Mouse (Mus musculus): ENCODE data around the gene Trim62. TPM values are rescaled to one million over a fixed set of nuclear protein-coding genes. Genes with fewer than 3 reads are reported as not detected.

The Trim62 gene
- polyA plus RNA-seq, 1 experiment from 2014 or later = 3.6 TPM

DNA sequence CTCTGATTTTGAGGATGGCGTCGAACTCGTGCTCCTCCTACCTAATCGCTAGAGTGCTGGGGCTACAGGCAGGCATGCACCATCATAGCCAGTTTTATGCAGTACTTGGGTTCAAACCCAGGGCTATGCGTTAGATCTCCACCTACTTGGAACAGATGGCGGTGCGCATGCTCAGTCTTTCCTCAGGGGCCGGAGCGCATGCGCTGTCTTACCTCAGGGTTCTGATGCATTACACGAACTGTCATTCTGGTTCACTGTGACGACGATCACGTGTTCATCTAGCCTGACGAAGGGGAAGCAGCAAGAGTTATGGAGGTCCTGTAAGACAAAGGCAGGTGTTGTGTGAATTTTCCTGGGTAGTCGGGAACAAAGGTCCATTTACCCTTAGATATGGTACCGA is 9.3 kb upstream of the Trim62 start:
- Histone ChIP-seq H3K4me2 (ENCODE audit: low read length) (no peak overlapping the region), H3K27ac (replicated peaks in 1 of 2; ENCODE audit: control insufficient read depth in 1 of 2, insufficient read depth in 1 of 2, low read depth in 2 of 2, low read length in 2 of 2) (no peak overlapping the region), H3K36me3 (ENCODE audit: control insufficient read depth, insufficient read depth, low read length) (no peaks in the 10 kb centered on the region), H3K4me3 (ENCODE audit: control insufficient read depth in 1 of 2, insufficient read depth in 1 of 2, low read depth in 1 of 2, low read length in 2 of 2) (no peak overlapping the region), H3K9me3 (ENCODE audit: control insufficient read depth, low read length) (no peaks in the 10 kb centered on the region), H3K27me3 (ENCODE audit: control insufficient read depth, insufficient read depth, low read length) (peaks cover 14% of the 10 kb centered on the region; the same call in 1 of the 2 replicates), H3K9ac (ENCODE audit: low read length) (no peak overlapping the region), H3K4me1 (ENCODE audit: control insufficient read depth in 2 of 2, insufficient read depth in 2 of 2, low read length in 2 of 2) (no peaks in the 10 kb centered on the region)
- ATAC-seq (ENCODE audit: insufficient number of reproducible peaks, insufficient read depth, low FRiP score, low read depth) = no peak
- WGBS = 92% methylated on average over 17 of the region's 17 CpGs

DNA sequence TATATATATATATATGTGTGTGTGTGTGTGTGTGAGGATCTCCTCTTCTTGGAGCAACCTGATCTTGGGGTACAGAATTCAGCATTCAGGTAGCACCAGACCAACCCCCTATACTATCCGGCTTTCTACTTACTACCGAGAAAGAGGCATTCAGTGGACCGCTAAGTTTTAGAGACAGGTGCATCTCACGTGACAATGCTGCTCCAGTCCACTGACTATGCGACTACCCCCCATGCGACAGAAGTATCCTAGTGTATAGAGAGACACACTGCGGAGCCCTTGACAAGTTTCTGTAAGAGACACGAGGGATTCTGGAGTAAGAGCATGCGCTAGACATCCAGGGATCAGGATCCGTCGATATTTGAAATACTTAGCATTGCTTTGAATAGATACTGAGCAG is 7.9 kb upstream of the Trim62 start:
- Histone ChIP-seq H3K4me2 (ENCODE audit: low read length) (no peak overlapping the region), H3K36me3 (ENCODE audit: control insufficient read depth, insufficient read depth, low read length) (no peaks in the 10 kb centered on the region), H3K4me3 (ENCODE audit: control insufficient read depth in 1 of 2, insufficient read depth in 1 of 2, low read depth in 1 of 2, low read length in 2 of 2) (no peak overlapping the region), H3K9me3 (ENCODE audit: control insufficient read depth, low read length) (no peaks in the 10 kb centered on the region), H3K4me1 (ENCODE audit: control insufficient read depth in 2 of 2, insufficient read depth in 2 of 2, low read length in 2 of 2) (no peaks in the 10 kb centered on the region), H3K27me3 (ENCODE audit: control insufficient read depth, insufficient read depth, low read length) (peaks cover 14% of the 10 kb centered on the region), H3K27ac (replicated peaks in 1 of 2; ENCODE audit: control insufficient read depth in 1 of 2, insufficient read depth in 1 of 2, low read depth in 2 of 2, low read length in 2 of 2) (no peak overlapping the region), H3K9ac (ENCODE audit: low read length) (no peak overlapping the region)
- ATAC-seq (ENCODE audit: insufficient number of reproducible peaks, insufficient read depth, low FRiP score, low read depth) = no peak
- 87% methylated on average over 11 of the region's 11 CpGs for WGBS

DNA sequence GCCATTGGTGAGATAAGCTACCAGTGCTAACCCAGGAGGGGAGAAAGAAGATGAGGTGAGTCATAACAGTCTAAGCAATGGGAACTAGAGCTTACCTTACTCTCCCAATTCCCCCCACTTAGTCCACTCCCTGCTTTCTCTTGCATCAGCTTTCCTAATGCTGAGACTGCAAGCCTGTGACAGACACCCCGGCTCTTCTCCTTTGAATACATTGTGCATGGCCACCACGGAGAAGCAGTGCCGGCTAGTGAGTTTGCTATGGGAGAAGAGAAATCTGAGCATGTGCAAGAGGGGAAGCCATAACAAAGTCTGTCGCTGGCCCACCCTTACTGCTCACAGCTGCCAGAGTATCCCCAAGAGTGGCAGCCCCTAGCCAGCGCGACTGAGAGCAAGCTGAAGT is 5.9 kb upstream of the Trim62 start:
- H3K27ac ChIP-seq (replicated peaks in 1 of 2; ENCODE audit: control insufficient read depth in 1 of 2, insufficient read depth in 1 of 2, low read depth in 2 of 2, low read length in 2 of 2) = no peak overlapping the region
- H3K27me3 ChIP-seq (ENCODE audit: control insufficient read depth, insufficient read depth, low read length) = peaks cover 14% of the 10 kb centered on the region
- H3K9ac ChIP-seq (ENCODE audit: low read length) = no peak overlapping the region
- 9% methylated on average over 6 of the region's 6 CpGs for WGBS
- H3K36me3 ChIP-seq (ENCODE audit: control insufficient read depth, insufficient read depth, low read length) = no peaks in the 10 kb centered on the region
- H3K4me2 ChIP-seq (ENCODE audit: low read length) = no peak overlapping the region
- no peaks in the 10 kb centered on the region for H3K4me1 ChIP-seq (ENCODE audit: control insufficient read depth in 2 of 2, insufficient read depth in 2 of 2, low read length in 2 of 2)
- no peak overlapping the region for H3K4me3 ChIP-seq (ENCODE audit: control insufficient read depth in 1 of 2, insufficient read depth in 1 of 2, low read depth in 1 of 2, low read length in 2 of 2)
- no peak for ATAC-seq (ENCODE audit: insufficient number of reproducible peaks, insufficient read depth, low FRiP score, low read depth)
- peaks cover 4% of the 10 kb centered on the region for H3K9me3 ChIP-seq (ENCODE audit: control insufficient read depth, low read length)

DNA sequence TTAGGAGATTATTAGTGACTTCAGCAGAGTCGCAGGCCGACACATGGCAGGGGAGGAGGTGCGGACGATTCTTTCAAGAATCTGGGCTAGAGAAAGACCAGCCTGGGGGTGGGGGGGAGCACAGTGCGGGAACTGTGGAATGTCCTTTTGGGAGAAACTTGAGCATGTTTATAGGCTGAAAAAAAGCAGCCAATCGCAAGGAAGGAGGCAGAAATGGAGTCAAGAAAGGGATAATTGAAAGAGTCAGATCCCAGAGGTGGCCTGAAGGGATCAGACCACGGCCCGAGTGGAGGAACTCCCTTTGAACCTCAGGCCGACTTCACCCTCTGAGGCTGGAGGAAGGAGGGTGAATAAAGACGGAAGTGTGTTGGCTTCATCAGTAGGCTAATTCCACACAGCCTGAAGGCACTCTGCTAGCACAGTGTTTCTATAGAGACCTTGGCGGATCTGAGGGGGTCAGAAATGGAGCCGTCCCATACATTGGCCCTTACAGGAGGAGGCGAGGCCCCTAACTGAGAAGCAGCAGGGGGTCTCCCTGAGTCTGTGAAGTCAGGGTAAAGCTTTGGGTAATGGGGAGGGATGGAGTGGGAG is 4.4 kb upstream of the Trim62 start:
- no peak for ATAC-seq (ENCODE audit: insufficient number of reproducible peaks, insufficient read depth, low FRiP score, low read depth)
- 25% methylated on average over 13 of the region's 13 CpGs for WGBS
- Histone ChIP-seq H3K4me3 (ENCODE audit: control insufficient read depth in 1 of 2, insufficient read depth in 1 of 2, low read depth in 1 of 2, low read length in 2 of 2) (no peak overlapping the region), H3K27me3 (ENCODE audit: control insufficient read depth, insufficient read depth, low read length) (peaks cover 14% of the 10 kb centered on the region), H3K36me3 (ENCODE audit: control insufficient read depth, insufficient read depth, low read length) (no peaks in the 10 kb centered on the region), H3K4me2 (ENCODE audit: low read length) (no peak overlapping the region), H3K9me3 (ENCODE audit: control insufficient read depth, low read length) (peaks cover 4% of the 10 kb centered on the region), H3K4me1 (ENCODE audit: control insufficient read depth in 2 of 2, insufficient read depth in 2 of 2, low read length in 2 of 2) (peaks cover 2 to 3% of the 10 kb centered on the region in 2 experiments; a peak in 1 of 4 replicates), H3K9ac (ENCODE audit: low read length) (no peak overlapping the region), H3K27ac (replicated peaks in 1 of 2; ENCODE audit: control insufficient read depth in 1 of 2, insufficient read depth in 1 of 2, low read depth in 2 of 2, low read length in 2 of 2) (no peak overlapping the region)

DNA sequence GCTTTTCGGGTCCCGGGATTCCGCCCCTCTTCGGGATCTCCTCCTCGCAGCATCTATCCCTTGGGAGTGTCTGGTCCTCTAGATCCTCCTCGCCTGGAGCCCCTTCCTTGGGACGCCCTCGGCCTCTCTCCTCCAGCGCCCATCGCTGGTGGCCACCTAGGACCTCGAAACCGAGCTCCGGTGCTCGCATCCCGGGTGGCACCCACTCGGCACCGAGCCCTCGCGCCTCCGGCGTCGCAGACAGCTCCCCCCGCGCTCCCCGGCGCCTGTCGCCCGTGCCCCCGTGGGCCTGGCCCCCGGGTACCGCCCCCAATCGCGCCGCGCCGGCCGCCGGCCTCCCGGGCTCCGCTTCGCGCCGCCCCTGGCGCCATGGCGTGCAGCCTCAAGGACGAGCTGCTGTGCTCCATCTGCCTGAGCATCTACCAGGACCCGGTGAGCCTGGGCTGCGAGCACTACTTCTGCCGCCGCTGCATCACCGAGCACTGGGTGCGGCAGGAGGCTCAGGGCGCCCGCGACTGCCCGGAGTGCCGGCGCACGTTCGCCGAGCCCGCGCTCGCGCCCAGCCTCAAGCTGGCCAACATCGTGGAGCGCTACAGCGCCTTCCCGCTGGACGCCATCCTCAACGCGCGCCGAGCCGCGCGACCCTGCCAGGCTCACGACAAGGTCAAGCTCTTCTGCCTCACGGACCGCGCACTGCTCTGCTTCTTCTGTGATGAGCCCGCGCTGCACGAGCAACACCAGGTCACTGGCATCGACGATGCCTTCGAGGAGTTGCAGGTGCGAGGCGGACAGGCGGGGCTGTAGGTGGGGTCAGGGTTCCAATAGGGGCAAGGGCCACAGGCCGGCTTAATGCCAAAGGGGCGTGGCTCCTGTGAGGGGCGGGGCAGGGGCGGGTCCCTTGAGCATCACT is 676 bp downstream of the Trim62 start:
- H3K36me3 ChIP-seq (ENCODE audit: control insufficient read depth, insufficient read depth, low read length) = no peaks in the 10 kb centered on the region; the same call in 1 of the 2 replicates
- H3K27me3 ChIP-seq (ENCODE audit: control insufficient read depth, insufficient read depth, low read length) = no peaks in the 10 kb centered on the region; the same call in 1 of the 2 replicates
- ATAC-seq (ENCODE audit: insufficient number of reproducible peaks, insufficient read depth, low FRiP score, low read depth) = peak; percentile 35
- peaks cover 5 to 7% of the 10 kb centered on the region in 2 experiments; a peak in 3 of 4 replicates for H3K4me1 ChIP-seq (ENCODE audit: control insufficient read depth in 2 of 2, insufficient read depth in 2 of 2, low read length in 2 of 2)
- H3K9me3 ChIP-seq (ENCODE audit: control insufficient read depth, low read length) = peaks cover 4% of the 10 kb centered on the region
- peak overlapping the region; percentile 63 for H3K9ac ChIP-seq (ENCODE audit: low read length)
- peak overlapping the region; percentile 88 for H3K4me2 ChIP-seq (ENCODE audit: low read length)
- peak overlapping the region; percentile 60 to 83 for H3K4me3 ChIP-seq (ENCODE audit: control insufficient read depth in 1 of 2, insufficient read depth in 1 of 2, low read depth in 1 of 2, low read length in 2 of 2)
- H3K27ac ChIP-seq (replicated peaks in 1 of 2; ENCODE audit: control insufficient read depth in 1 of 2, insufficient read depth in 1 of 2, low read depth in 2 of 2, low read length in 2 of 2) = peak overlapping the region in 1 of 2 experiments; percentile 39; a peak in 1 of 4 replicates
- WGBS = under 1% methylated on average over 94 of the region's 94 CpGs

DNA sequence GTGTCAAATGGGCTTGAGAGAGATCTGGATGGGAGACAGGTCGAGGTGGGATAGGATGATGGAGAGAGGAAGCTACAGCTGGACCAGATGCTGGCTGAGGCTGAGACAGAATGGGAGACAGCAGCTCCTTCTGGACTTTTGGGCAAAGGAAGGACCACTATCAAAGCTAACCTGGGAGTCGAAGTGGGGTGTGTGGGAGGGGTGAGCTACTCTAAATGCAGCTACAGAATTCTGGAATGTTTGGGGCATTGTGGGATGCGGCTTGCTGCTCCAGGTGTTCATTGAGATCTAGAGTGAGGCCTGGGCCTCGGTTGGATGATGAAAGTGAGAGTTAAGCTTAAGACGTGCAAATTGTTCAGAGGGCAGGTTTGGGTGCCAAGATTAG is 1.3 kb downstream of the Trim62 start:
- H3K27me3 ChIP-seq (ENCODE audit: control insufficient read depth, insufficient read depth, low read length) = no peaks in the 10 kb centered on the region; the same call in 1 of the 2 replicates
- H3K9ac ChIP-seq (ENCODE audit: low read length) = no peak overlapping the region; the same call in 1 of the 2 replicates
- WGBS = 59% methylated on average over 5 of the region's 5 CpGs
- H3K4me3 ChIP-seq (ENCODE audit: control insufficient read depth in 1 of 2, insufficient read depth in 1 of 2, low read depth in 1 of 2, low read length in 2 of 2) = peak overlapping the region; percentile 60 to 83; a peak in 3 of 4 replicates
- H3K27ac ChIP-seq (replicated peaks in 1 of 2; ENCODE audit: control insufficient read depth in 1 of 2, insufficient read depth in 1 of 2, low read depth in 2 of 2, low read length in 2 of 2) = no peak overlapping the region
- H3K4me2 ChIP-seq (ENCODE audit: low read length) = peak overlapping the region; percentile 88
- peaks cover 4% of the 10 kb centered on the region for H3K9me3 ChIP-seq (ENCODE audit: control insufficient read depth, low read length)
- ATAC-seq (ENCODE audit: insufficient number of reproducible peaks, insufficient read depth, low FRiP score, low read depth) = no peak
- no peaks in the 10 kb centered on the region; the same call in 1 of the 2 replicates for H3K36me3 ChIP-seq (ENCODE audit: control insufficient read depth, insufficient read depth, low read length)
- H3K4me1 ChIP-seq (ENCODE audit: control insufficient read depth in 2 of 2, insufficient read depth in 2 of 2, low read length in 2 of 2) = peaks cover 5 to 7% of the 10 kb centered on the region in 2 experiments; a peak in 3 of 4 replicates

DNA sequence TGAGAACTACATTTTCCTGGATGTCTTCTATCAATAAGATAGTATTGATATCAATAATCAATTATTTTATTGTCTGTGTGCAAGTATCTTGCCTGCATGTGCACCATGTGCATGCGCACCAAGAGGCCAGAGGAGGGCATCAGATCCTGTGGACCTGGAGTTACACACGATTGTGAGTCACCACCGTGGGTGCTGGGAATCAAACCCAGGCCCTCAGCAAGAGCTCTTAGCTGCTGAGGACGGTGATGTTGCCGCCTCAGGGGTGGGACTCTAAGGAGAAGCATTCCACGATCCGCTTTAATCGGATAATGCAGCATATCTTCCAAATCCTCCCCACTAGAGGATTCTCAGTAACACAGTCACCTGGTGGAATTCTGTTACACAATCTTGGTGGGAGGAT is 2.2 kb downstream of the Trim62 start:
- Histone ChIP-seq H3K9me3 (ENCODE audit: control insufficient read depth, low read length) (peaks cover 3% of the 10 kb centered on the region), H3K4me2 (ENCODE audit: low read length) (no peak overlapping the region)

More for the DNA sequence above, 2.2 kb downstream of the Trim62 start:
- H3K4me1 ChIP-seq (ENCODE audit: control insufficient read depth in 2 of 2, insufficient read depth in 2 of 2, low read length in 2 of 2) = peaks cover 7% of the 10 kb centered on the region in 2 experiments
- H3K4me3 ChIP-seq (ENCODE audit: control insufficient read depth in 1 of 2, insufficient read depth in 1 of 2, low read depth in 1 of 2, low read length in 2 of 2) = no peak overlapping the region
- 95% methylated on average over 8 of the region's 8 CpGs for WGBS
- ATAC-seq (ENCODE audit: insufficient number of reproducible peaks, insufficient read depth, low FRiP score, low read depth) = no peak
- no peak overlapping the region for H3K9ac ChIP-seq (ENCODE audit: low read length)
- H3K27ac ChIP-seq (replicated peaks in 1 of 2; ENCODE audit: control insufficient read depth in 1 of 2, insufficient read depth in 1 of 2, low read depth in 2 of 2, low read length in 2 of 2) = no peak overlapping the region
- no peaks in the 10 kb centered on the region; the same call in 1 of the 2 replicates for H3K36me3 ChIP-seq (ENCODE audit: control insufficient read depth, insufficient read depth, low read length)
- no peaks in the 10 kb centered on the region for H3K27me3 ChIP-seq (ENCODE audit: control insufficient read depth, insufficient read depth, low read length)

Data from heart, embryonic 14.5 days (tissue).